Mouse (Mus musculus): ENCODE results near the gene Dnm3. TPM values are rescaled to one million over a fixed set of nuclear protein-coding genes. Genes with fewer than 3 reads are reported as not detected.

Dnm3 gene
- polyA plus RNA-seq, 1 experiment = 54.3 TPM

- H3K4me3 ChIP-seq (ENCODE audit: insufficient read depth, low read length) = no peak overlapping the region
- peaks cover 1% of the 10 kb centered on the region; the same call in 1 of the 2 replicates for H3K4me1 ChIP-seq (ENCODE audit: control insufficient read depth, insufficient read depth, low read length)
- TF ChIP-seq POLR2A (IDR thresholded peaks at IDR 0.05; ENCODE audit: extremely low read depth, insufficient read depth, low read length) = no peak
- TF ChIP-seq CTCF (IDR thresholded peaks at IDR 0.05; ENCODE audit: extremely low read depth, insufficient read depth, low read length) = no peak
- no peak overlapping the region for H3K27ac ChIP-seq (ENCODE audit: insufficient read depth, low read length)
Observed at GRCm38 (mm10) chr1:162100033-162100820, 377.6 kb downstream of the Dnm3 start.

GRCm38 (mm10) chr1:162099203-162099602, 378.6 kb downstream of the Dnm3 start:
- no peak overlapping the region for H3K4me3 ChIP-seq (ENCODE audit: insufficient read depth, low read length)
- no peak for TF ChIP-seq POLR2A (IDR thresholded peaks at IDR 0.05; ENCODE audit: extremely low read depth, insufficient read depth, low read length)
- TF ChIP-seq CTCF (IDR thresholded peaks at IDR 0.05; ENCODE audit: extremely low read depth, insufficient read depth, low read length) = no peak
- no peak overlapping the region for H3K27ac ChIP-seq (ENCODE audit: insufficient read depth, low read length)
- H3K4me1 ChIP-seq (ENCODE audit: control insufficient read depth, insufficient read depth, low read length) = peaks cover 1% of the 10 kb centered on the region; the same call in 1 of the 2 replicates

- Histone ChIP-seq H3K4me3 (ENCODE audit: insufficient read depth, low read length) (no peak overlapping the region), H3K4me1 (ENCODE audit: control insufficient read depth, insufficient read depth, low read length) (no peaks in the 10 kb centered on the region), H3K27ac (ENCODE audit: insufficient read depth, low read length) (no peak overlapping the region)
- TF ChIP-seq POLR2A (IDR thresholded peaks at IDR 0.05; ENCODE audit: extremely low read depth, insufficient read depth, low read length) (no peak), CTCF (IDR thresholded peaks at IDR 0.05; ENCODE audit: extremely low read depth, insufficient read depth, low read length) (no peak)
Observed at GRCm38 (mm10) chr1:162094523-162095272, 383.1 kb downstream of the Dnm3 start.

GRCm38 (mm10) chr1:162093806-162094522, 383.9 kb downstream of the Dnm3 start:
- H3K4me1 ChIP-seq (ENCODE audit: control insufficient read depth, insufficient read depth, low read length) = no peaks in the 10 kb centered on the region
- H3K27ac ChIP-seq (ENCODE audit: insufficient read depth, low read length) = no peak overlapping the region
- no peak overlapping the region for H3K4me3 ChIP-seq (ENCODE audit: insufficient read depth, low read length)
- no peak for TF ChIP-seq CTCF (IDR thresholded peaks at IDR 0.05; ENCODE audit: extremely low read depth, insufficient read depth, low read length)
- no peak for TF ChIP-seq POLR2A (IDR thresholded peaks at IDR 0.05; ENCODE audit: extremely low read depth, insufficient read depth, low read length)

- no peak for TF ChIP-seq POLR2A (IDR thresholded peaks at IDR 0.05; ENCODE audit: extremely low read depth, insufficient read depth, low read length)
- H3K4me3 ChIP-seq (ENCODE audit: insufficient read depth, low read length) = no peak overlapping the region
- no peak overlapping the region for H3K27ac ChIP-seq (ENCODE audit: insufficient read depth, low read length)
- no peaks in the 10 kb centered on the region for H3K4me1 ChIP-seq (ENCODE audit: control insufficient read depth, insufficient read depth, low read length)
Observed at GRCm38 (mm10) chr1:162092899-162093659, 384.8 kb downstream of the Dnm3 start.

GRCm38 (mm10) chr1:162092401-162092800, 385.4 kb downstream of the Dnm3 start:
- Histone ChIP-seq H3K4me1 (ENCODE audit: control insufficient read depth, insufficient read depth, low read length) (no peaks in the 10 kb centered on the region), H3K27ac (ENCODE audit: insufficient read depth, low read length) (no peak overlapping the region), H3K4me3 (ENCODE audit: insufficient read depth, low read length) (no peak overlapping the region)
- no peak for TF ChIP-seq POLR2A (IDR thresholded peaks at IDR 0.05; ENCODE audit: extremely low read depth, insufficient read depth, low read length)
- TF ChIP-seq CTCF (IDR thresholded peaks at IDR 0.05; ENCODE audit: extremely low read depth, insufficient read depth, low read length) = no peak

GRCm38 (mm10) chr1:162083886-162084478, 393.9 kb downstream of the Dnm3 start:
- no peak overlapping the region for H3K4me3 ChIP-seq (ENCODE audit: insufficient read depth, low read length)
- no peak overlapping the region for H3K27ac ChIP-seq (ENCODE audit: insufficient read depth, low read length)
- TF ChIP-seq POLR2A (IDR thresholded peaks at IDR 0.05; ENCODE audit: extremely low read depth, insufficient read depth, low read length) (no peak), CTCF (IDR thresholded peaks at IDR 0.05; ENCODE audit: extremely low read depth, insufficient read depth, low read length) (no peak)
- H3K4me1 ChIP-seq (ENCODE audit: control insufficient read depth, insufficient read depth, low read length) = peaks cover 1% of the 10 kb centered on the region; the same call in 1 of the 2 replicates

GRCm38 (mm10) chr1:162083354-162083753, 394.5 kb downstream of the Dnm3 start:
- H3K4me1 ChIP-seq (ENCODE audit: control insufficient read depth, insufficient read depth, low read length) = peaks cover 1% of the 10 kb centered on the region; the same call in 1 of the 2 replicates
- TF ChIP-seq CTCF (IDR thresholded peaks at IDR 0.05; ENCODE audit: extremely low read depth, insufficient read depth, low read length) = no peak
- no peak for TF ChIP-seq POLR2A (IDR thresholded peaks at IDR 0.05; ENCODE audit: extremely low read depth, insufficient read depth, low read length)
- no peak overlapping the region for H3K4me3 ChIP-seq (ENCODE audit: insufficient read depth, low read length)
- no peak overlapping the region for H3K27ac ChIP-seq (ENCODE audit: insufficient read depth, low read length)
